Mouse (Mus musculus): Measurements from ENCODE around the gene Ap2b1. TPM values are rescaled to one million over a fixed set of nuclear protein-coding genes. Genes with fewer than 3 reads are reported as not detected.
"Not testable (repeated sequence)": the region's sequence is repeated elsewhere in the genome, so short reads cannot be mapped to it uniquely, and the experiment has no call there.

Gene Ap2b1
- 57.6 and 58.0 TPM in 2 replicates for total RNA-seq (2017)

DNA sequence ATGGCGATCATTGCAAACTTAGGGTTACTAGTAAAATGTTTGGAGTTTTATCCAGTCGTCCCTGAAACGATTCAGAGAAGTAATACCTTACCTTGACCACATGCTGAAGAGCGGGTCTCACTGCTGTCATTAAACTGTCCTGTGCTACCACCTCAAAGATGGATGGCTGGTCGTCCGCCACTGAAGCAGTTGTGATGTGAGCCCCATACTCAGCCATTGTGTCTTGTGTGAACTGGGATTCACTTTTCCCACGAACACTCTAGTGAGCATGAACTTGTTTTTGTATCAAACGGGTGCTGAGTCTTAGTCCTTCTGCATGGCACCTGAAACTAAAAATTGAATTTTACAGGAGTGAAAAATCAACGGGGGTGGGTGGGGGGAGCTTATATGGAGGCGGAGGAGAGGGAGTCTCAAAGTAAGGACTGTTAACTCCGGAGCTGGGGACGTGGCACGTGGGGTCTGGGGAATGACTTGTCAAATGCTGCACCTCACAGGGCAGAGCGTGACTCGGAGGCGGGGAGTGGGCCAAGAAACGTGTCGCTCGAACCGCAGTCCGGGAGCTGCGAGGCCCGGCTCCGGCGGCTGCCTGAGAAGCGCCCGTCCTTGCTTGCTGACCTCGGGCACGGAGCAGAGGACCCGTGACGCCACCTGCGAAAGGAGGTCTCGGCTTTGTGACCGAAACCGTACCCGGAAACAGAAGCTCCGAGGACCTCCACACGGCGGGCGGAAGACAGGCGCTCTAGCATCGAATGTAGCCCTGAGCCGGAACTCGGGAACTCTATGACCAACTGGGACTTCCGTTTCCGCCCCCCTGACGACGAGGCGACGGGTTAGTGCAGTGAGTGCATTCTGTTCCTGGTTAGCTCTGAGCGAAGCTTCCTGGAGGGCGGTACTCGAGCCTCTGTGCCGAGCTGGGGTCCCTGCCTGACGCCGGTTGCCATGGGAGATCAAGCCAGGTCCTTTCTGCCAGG, at the start of gene Ap2b1:
Gene Ap2b1 (plus strand): TSS at position 800 of the 971 bp plus-strand sequence.
- peak; percentile 88 to 91 for ATAC-seq (replicated peaks in 1 of 2; ENCODE audit: insufficient read depth in 1 of 2, low FRiP score in 2 of 2, low TSS enrichment in 1 of 2, low read depth in 1 of 2, poor library complexity in 2 of 2, severe bottlenecking in 2 of 2)

DNA sequence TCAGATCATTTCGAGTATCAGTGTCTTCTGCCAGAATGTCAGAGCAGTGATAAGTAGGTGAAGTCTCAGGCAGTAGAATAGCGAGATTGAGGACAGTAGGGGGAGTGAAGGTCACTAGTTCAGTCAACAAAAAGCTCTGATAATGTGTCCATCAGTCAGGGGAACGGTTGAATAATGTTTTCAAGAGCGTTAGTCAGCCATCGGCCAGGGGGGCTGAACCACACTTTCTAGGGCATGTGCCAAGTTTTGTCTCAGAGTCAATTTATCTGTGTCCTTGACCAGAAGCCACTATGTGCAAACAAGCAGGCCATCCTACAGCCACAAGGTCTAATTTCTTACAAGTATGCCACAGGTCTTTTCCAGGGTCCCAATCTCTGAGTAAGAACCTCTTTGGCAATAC, 41.6 kb upstream of the Ap2b1 start:
- ATAC-seq (replicated peaks in 1 of 2; ENCODE audit: insufficient read depth in 1 of 2, low FRiP score in 2 of 2, low TSS enrichment in 1 of 2, low read depth in 1 of 2, poor library complexity in 2 of 2, severe bottlenecking in 2 of 2): not testable (repeated sequence)

DNA sequence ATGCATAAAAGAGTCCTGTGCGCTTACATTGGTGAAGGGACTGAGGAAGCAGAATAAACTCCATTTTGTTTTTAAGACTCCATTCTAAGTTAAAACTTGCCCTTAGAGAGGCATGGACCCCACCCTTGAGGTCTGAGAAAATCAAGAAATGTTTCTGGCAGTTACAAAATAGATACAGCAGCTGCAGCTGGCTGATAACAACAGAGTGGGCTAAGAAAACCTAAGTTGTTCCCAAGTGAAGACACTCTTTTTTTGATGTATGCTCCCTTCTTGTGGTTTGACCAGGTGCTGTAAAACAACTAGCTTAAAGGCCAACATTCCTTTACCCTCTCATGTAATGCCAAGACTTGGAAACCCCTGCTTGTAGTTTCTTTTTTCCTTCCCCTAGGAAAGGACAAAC, 36.2 kb upstream of the Ap2b1 start:
- no peak for ATAC-seq (replicated peaks in 1 of 2; ENCODE audit: insufficient read depth in 1 of 2, low FRiP score in 2 of 2, low TSS enrichment in 1 of 2, low read depth in 1 of 2, poor library complexity in 2 of 2, severe bottlenecking in 2 of 2)

DNA sequence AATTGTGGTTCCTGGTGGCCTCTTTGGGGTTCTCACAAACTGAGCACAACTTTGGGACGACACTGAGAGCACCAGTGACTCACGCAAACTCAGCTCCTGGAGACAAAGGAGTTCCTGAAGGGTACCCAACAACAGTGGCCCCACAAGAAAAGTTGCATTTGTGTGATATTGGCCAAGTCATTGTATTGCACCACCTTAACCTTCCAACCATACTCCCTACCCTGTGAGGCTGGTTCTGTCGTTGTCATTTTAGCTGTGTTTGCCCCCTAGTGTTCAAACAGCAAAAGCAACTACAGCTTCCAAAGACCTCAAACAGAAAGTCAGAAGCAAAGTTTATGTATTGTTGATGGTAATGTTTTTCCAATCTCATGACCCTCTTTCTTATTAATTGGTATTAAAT, 35.7 kb upstream of the Ap2b1 start:
- peak in 1 of 2 experiments; percentile 58; a peak in 1 of 4 replicates for ATAC-seq (replicated peaks in 1 of 2; ENCODE audit: insufficient read depth in 1 of 2, low FRiP score in 2 of 2, low TSS enrichment in 1 of 2, low read depth in 1 of 2, poor library complexity in 2 of 2, severe bottlenecking in 2 of 2)

DNA sequence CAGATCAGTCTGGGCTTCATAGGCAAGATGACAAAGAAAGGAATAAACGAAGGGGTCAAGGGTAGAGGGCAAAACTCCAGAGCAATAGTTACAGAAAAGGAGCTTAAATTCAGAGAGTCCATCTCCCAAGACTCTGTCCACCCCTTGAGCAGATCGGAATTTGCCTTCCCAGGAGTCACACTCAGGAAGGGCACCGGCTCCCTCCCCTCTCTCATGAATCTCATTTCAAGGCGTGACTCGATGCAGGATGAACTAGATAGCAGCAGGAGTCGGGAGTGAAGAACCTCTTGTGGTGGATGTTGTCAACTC, 28.0 kb upstream of the Ap2b1 start:
- ATAC-seq (replicated peaks in 1 of 2; ENCODE audit: insufficient read depth in 1 of 2, low FRiP score in 2 of 2, low TSS enrichment in 1 of 2, low read depth in 1 of 2, poor library complexity in 2 of 2, severe bottlenecking in 2 of 2): peak in 1 of 2 experiments; percentile 12; a peak in 1 of 4 replicates

DNA sequence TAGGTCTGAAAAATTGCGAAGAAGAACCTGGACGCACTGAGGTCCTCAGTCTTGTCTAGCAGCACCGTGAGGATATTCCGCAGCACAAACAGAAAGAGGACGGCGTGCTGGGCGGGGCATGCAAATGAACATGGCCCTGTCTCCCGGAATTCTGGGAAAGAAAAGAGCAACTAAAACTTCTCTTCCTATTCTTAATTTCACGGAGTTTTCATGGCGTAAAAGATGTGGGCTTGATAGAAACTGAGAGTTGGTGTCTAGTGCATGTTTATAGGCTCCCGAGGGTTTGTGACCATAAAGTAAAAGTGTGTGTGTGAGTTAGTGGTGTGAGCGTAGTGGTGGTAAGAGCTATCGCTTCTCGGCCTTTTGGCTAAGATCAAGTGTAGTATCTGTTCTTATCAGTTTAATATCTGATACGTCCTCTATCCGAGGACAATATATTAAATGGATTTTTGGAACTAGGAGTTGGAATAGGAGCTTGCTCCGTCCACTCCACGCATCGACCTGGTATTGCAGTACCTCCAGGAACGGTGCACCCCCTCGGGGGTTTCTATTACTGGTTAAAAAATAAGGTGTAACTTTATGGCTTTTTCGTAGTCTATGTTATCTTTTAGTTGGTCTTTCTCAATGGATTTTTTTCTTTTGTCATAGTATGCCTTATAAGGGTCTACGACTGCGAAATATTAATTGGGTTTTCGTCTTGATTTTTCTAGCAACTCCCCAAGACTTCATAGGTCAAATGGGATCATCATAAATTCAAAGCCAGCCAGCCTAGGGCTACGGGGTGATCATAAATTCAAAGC, 27.5 kb upstream of the Ap2b1 start:
- ATAC-seq (replicated peaks in 1 of 2; ENCODE audit: insufficient read depth in 1 of 2, low FRiP score in 2 of 2, low TSS enrichment in 1 of 2, low read depth in 1 of 2, poor library complexity in 2 of 2, severe bottlenecking in 2 of 2): peak; percentile 70 to 75

DNA sequence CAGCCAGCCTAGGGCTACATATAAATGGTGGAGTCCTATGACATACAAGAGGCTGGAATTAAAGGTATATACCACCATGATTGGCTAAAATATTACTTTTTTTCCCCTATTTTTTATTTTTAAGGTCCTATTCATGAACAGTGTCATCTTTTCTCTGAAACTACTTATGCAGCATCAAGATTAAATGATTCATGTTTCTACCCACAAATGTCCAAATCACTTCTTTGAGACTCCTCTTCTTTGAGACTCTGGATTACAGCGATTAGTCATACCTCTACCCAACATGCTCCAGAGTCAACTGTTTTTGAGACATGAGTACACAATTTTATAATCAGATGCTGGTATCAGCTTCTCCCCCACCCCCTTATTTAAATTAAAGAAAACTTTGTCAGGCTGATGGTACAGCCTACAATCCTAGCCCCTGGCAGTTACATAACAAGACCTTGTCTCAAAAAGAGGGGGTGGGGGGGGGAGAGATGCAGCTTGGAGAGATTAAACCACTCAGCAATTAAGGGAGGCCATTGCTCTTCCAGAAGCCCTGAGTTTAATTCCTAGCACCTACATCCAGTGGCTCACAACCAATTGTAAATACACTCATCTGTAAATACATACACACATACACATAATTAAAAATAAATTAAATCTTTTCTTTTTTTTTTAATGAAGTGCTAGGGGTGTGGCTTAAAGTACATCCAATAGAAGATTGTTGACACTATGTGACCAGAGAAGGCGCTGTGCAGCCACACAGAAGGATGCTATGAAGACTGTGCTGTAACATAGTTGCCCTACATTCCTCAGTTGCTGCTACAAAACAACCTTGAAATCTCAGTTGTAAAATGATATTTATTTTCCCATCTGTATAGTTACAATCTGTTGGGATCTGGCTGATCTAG, 26.6 kb upstream of the Ap2b1 start:
- peak; percentile 31 to 58; a peak in 3 of 4 replicates for ATAC-seq (replicated peaks in 1 of 2; ENCODE audit: insufficient read depth in 1 of 2, low FRiP score in 2 of 2, low TSS enrichment in 1 of 2, low read depth in 1 of 2, poor library complexity in 2 of 2, severe bottlenecking in 2 of 2)

DNA sequence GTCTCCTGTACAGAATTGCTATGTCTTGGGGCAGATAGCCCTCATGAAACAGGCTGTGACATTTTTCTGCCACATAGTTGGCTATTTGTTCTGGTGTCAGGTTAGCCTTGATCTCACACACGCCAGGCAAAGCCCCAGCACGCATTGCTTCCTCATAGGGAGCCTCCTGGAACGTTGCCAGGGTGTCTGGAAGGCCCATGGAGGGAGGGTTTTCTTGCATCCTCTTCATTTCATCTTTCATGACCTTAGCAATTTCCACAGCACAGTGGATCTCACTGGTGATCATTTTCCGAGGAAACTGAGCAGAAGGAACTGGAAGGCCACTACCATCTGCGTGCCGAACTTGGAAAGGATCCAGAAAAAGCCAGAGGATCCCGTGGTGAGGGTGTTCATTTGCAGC, 22.6 kb upstream of the Ap2b1 start:
- ATAC-seq (replicated peaks in 1 of 2; ENCODE audit: insufficient read depth in 1 of 2, low FRiP score in 2 of 2, low TSS enrichment in 1 of 2, low read depth in 1 of 2, poor library complexity in 2 of 2, severe bottlenecking in 2 of 2): no peak

DNA sequence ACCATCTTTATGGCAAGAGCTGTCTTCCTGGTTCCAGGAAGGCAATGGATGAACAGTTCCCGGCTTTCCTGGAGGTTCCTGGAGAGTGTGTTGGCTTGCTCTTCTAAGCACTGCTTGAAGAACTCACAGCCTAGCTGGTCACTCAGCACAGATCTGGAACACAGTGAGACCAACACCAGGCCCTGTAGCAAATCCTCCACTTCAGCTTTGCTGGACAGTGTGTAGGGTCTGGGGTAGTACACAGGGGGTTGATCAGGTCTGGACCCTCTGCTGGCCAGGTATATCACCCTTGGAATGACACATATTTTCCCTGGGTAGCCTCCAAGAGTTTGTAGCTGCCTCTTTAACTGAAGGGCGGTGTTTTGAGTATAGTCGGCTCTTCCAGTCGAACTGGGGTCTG, 19.8 kb upstream of the Ap2b1 start:
- ATAC-seq (replicated peaks in 1 of 2; ENCODE audit: insufficient read depth in 1 of 2, low FRiP score in 2 of 2, low TSS enrichment in 1 of 2, low read depth in 1 of 2, poor library complexity in 2 of 2, severe bottlenecking in 2 of 2): no peak

DNA sequence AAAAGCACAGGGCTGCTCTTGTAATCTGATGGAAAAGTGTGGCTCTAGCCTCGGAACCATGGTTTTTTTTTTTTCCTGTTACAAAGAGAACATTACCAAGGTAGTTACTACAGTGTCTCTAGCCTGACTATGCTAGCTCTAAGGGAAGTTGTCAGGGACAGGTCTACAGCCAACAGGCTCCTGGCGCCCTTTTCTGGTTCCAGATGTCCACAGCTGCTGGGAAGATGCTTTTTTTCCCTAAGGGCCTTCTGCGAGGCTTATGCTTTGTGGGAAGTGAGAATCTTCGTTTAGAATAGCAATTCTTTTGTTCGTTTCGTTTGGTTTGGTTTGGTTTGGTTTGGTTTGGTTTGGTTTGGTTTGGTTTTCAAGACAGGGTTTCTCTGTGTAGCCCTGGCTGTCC, 19.1 kb upstream of the Ap2b1 start:
- ATAC-seq (replicated peaks in 1 of 2; ENCODE audit: insufficient read depth in 1 of 2, low FRiP score in 2 of 2, low TSS enrichment in 1 of 2, low read depth in 1 of 2, poor library complexity in 2 of 2, severe bottlenecking in 2 of 2): no peak

DNA sequence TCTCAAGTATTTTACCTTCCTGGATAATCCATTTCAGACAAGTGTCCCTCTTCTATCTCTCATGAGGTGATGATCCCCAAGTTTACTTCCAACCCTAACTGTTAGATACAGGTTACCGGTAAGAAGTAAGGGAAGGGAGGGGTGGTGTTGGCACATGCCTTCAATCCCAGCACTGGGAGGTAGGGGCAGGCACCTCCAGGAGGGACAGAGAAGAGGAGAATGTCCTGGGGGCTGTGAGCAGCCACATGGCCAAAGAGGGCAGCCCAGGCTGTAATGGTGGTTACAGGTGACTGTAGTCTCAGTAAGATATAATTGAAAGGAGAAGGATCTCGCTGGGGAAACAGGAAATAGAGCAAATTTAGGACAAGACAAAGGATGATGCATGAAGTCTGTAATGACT, 16.7 kb upstream of the Ap2b1 start:
- no peak for ATAC-seq (replicated peaks in 1 of 2; ENCODE audit: insufficient read depth in 1 of 2, low FRiP score in 2 of 2, low TSS enrichment in 1 of 2, low read depth in 1 of 2, poor library complexity in 2 of 2, severe bottlenecking in 2 of 2)

DNA sequence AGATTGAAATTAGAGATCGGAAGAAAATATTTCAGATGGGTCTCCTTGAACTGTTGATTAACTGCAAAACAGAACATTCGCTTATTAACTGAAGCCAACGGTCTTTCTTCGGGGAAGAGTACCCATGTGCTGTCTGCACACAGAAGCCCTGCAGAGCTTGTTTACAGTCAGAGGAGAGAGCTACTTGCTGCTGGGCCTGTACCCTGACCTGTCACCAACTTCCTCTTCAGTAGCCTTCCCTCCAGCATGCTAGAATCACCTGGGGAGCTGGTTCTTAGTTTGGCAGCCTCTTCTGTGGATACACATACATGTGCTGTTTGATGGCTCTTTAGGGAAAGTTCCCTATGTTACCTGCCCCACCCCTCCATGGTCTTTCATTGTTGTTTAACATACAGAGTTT, 13.2 kb upstream of the Ap2b1 start:
- no peak for ATAC-seq (replicated peaks in 1 of 2; ENCODE audit: insufficient read depth in 1 of 2, low FRiP score in 2 of 2, low TSS enrichment in 1 of 2, low read depth in 1 of 2, poor library complexity in 2 of 2, severe bottlenecking in 2 of 2)

DNA sequence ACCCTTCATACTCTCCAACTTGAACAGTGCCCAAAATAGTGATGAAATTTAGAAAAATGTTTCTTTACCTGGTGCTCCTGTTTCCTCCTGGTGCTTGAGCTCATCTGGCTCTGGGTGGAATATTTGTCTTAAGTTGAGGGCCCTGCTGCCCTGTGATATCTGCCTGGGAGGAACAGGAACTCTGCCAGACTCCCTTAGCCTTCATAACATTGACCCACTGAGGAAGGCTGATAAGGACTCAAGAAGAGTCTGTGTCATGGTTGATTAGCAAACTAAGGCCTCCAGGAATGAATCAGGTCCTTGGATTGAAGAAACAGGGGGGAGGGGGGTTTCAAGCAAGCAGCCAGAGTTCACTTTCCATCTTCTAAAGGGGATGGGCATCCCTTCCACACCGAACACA, 12.3 kb upstream of the Ap2b1 start, which contains the start of gene Slfn14:
Gene Slfn14 (minus strand): TSS at position 161 of the 400 bp plus-strand sequence.
- ATAC-seq (replicated peaks in 1 of 2; ENCODE audit: insufficient read depth in 1 of 2, low FRiP score in 2 of 2, low TSS enrichment in 1 of 2, low read depth in 1 of 2, poor library complexity in 2 of 2, severe bottlenecking in 2 of 2): no peak

DNA sequence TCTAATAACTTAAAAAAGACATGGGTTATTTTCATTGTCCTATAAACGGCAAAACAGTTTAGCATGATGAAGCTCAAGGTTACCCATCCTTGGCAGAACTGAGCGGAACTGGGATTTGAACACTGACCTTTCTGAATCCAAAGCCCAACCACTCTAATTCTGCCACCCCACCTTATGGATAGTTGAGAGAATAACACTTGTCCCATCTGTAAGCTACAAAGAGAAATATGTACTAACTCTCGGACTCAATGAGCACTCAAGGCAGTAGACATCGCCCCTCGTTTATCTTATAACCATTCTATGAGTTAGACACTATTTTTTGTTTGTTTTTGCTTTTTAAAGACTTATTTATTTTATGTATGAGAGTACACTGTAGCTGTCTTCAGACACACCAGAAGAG, 9.8 kb upstream of the Ap2b1 start:
- no peak for ATAC-seq (replicated peaks in 1 of 2; ENCODE audit: insufficient read depth in 1 of 2, low FRiP score in 2 of 2, low TSS enrichment in 1 of 2, low read depth in 1 of 2, poor library complexity in 2 of 2, severe bottlenecking in 2 of 2)

DNA sequence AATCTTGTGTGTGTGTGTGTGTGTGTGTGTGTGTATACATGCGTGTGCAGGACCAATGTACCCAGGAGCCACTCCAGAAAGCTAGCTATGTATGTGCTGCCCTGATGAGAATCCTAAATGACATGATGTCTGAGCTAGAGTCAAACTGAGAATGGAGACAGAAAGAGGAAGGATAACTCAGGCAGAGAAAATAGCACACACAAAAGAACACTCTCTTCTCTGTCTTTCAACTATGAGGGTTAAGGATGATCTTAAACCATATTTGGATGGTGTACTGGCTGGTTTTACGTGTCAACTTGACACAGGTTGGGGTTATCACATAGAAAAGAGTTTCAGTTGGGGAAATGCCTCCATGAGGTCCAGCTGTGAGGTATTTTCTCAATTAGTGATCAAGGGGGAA, 9.2 kb upstream of the Ap2b1 start:
- ATAC-seq (replicated peaks in 1 of 2; ENCODE audit: insufficient read depth in 1 of 2, low FRiP score in 2 of 2, low TSS enrichment in 1 of 2, low read depth in 1 of 2, poor library complexity in 2 of 2, severe bottlenecking in 2 of 2): no peak

DNA sequence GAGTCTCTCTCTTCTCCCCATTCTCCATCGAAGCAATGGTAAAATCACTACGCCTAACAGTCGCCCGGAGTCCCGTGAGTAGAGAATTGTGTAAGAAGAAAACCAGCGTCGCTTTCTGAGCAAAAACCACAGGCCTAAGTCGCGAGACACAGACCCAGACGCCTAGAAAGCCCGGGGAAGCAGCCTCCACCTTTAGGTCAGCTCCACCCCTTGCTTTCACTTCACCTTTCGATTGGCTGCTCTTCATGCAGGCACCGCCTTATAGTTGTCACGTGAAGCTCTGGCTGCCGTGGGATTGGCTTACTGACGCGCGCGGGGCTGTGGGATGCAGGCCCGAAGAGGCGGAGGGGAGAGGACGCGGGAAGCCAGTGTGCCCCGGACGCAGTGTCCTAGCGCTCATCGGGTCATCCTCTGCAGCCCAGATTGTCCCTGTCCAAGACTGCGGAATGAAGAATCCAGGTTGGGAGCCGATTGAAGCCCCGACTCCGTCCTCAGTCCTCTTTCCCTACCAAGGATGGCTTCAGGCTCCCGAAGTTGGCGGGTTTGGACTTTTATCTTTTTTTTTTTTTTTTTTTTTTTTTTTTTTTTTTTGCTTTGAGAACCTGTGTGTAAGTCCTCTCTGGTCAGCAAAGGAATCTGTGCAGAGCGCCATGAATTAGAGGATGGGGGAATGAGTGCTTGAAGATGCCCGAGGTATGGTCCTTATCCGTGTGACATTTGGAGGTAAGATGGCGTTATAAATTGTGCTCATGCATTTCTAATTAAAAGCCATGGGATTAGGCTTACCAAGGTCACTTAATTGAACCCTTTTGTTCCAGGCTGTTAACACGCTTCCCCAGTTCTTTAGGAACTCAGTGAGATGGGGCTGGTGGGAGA, 7.2 kb upstream of the Ap2b1 start:
- ATAC-seq (replicated peaks in 1 of 2; ENCODE audit: insufficient read depth in 1 of 2, low FRiP score in 2 of 2, low TSS enrichment in 1 of 2, low read depth in 1 of 2, poor library complexity in 2 of 2, severe bottlenecking in 2 of 2): peak; percentile 99 to 100

DNA sequence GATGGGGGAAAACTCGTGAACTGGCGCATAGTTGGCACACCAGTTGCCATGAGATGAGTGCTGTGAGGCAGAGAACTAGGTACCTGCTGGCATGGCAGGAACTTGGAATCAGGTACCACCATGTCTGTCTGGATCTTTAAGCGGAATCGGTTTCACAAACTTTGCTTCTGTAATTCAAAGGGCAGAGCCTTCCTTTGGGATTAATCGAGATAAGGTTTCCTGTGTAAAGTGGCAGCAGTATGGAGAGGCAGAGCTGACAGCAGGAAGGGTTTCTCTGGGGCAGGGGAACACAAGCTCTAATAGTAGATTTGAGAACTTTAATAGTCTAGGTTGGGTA, 6.6 kb upstream of the Ap2b1 start:
- no peak for ATAC-seq (replicated peaks in 1 of 2; ENCODE audit: insufficient read depth in 1 of 2, low FRiP score in 2 of 2, low TSS enrichment in 1 of 2, low read depth in 1 of 2, poor library complexity in 2 of 2, severe bottlenecking in 2 of 2)

All from hematopoietic stem cell, adult 5-6 weeks (primary cell).